Mouse (Mus musculus) midbrain, embryonic 11.5 days (tissue): ENCODE results near the gene Arl6ip4. TPM values are rescaled to one million over a fixed set of nuclear protein-coding genes. Genes with fewer than 3 reads are reported as not detected.

ENCODE experiments used
- ATAC-seq: fragments of 200-750 bp; cut with Nextera tagmentation; 2 replicates; pipeline ENCODE4 v1.8.0; 2017; ENCODE audit warnings: moderate TSS enrichment, moderate library complexity; ENCODE audit not compliant: low FRiP score
- DNase-seq: peaks from one replicate; pipeline ENCODE4 v3.0.0; 2015; ENCODE audit warnings: low spot score; ENCODE audit errors: missing footprints
- H3K27ac ChIP-seq: fragments of 300-500 bp; sonication (generic); 2 replicates; pipeline ENCODE4 v1.5.1; 2014; ENCODE audit warnings: low read depth, low read length
- H3K27me3 ChIP-seq: fragments of 300-500 bp; sonication (generic); 2 replicates; pipeline ENCODE4 v1.6.1; 2014; ENCODE audit warnings: mild to moderate bottlenecking, low read length, moderate library complexity, mixed read lengths; ENCODE audit not compliant: control insufficient read depth, insufficient read depth
- H3K36me3 ChIP-seq: fragments of 300-500 bp; sonication (generic); 2 replicates; pipeline ENCODE4 v1.6.1; 2014; ENCODE audit warnings: mild to moderate bottlenecking, low read length, moderate library complexity, mixed read lengths; ENCODE audit not compliant: control insufficient read depth, insufficient read depth
- H3K4me1 ChIP-seq: fragments of 300-500 bp; sonication (generic); 2 replicates; pipeline ENCODE4 v1.6.1; 2014; ENCODE audit warnings: low read length; ENCODE audit not compliant: control insufficient read depth, insufficient read depth
- H3K4me2 ChIP-seq: fragments of 300-500 bp; sonication (generic); 2 replicates; pipeline ENCODE4 v1.6.1; 2014; ENCODE audit warnings: mild to moderate bottlenecking, moderate library complexity
- H3K4me3 ChIP-seq: fragments of 300-500 bp; sonication (generic); 2 replicates; pipeline ENCODE4 v1.5.1; 2014; ENCODE audit warnings: low read depth, low read length
- H3K9ac ChIP-seq: fragments of 300-500 bp; sonication (generic); 2 replicates; pipeline ENCODE4 v1.6.1; 2014; ENCODE audit warnings: low read length
- H3K9me3 ChIP-seq: fragments of 300-500 bp; sonication (generic); 2 replicates; pipeline ENCODE4 v1.6.1; 2016; ENCODE audit warnings: low read length; ENCODE audit not compliant: control insufficient read depth
- WGBS: fragments of 180-500 bp; shearing (Covaris S2); extraction: QIAGEN DNeasy Blood & Tissue Kit; methylation state at CpG from one replicate; pipeline ENCODE4 v1.1.7; 2014; 5-methylcytosine and 5-hydroxymethylcytosine counted together
- polyA plus RNA-seq: library from polyadenylated mRNA; unstranded; fragments of >200 nt; fragmentation: Nextera tagmentation; extraction: Ambion mirVana; gene quantifications from 2 replicates; pipeline ENCODE4 v1.2.1, GENCODE M21; 2014

Arl6ip4 gene
- polyA plus RNA-seq, 1 experiment from 2014 or later: 95.5 TPM

GRCm38 (mm10) chr5:124089868-124090267 lies 26.0 kb upstream of the Arl6ip4 start:
- Histone ChIP-seq H3K4me2 (no peak overlapping the region), H3K9ac (no peak overlapping the region), H3K36me3 (no peaks in the 10 kb centered on the region), H3K9me3 (no peaks in the 10 kb centered on the region), H3K4me1 (no peaks in the 10 kb centered on the region), H3K27ac (no peak overlapping the region), H3K27me3 (peaks cover 2% of the 10 kb centered on the region; the same call in 1 of the 2 replicates), H3K4me3 (no peak overlapping the region)
- 89% methylated on average over 23 of the region's 23 CpGs for WGBS
- DNase-seq (no peak), ATAC-seq (no peak)

DNA sequence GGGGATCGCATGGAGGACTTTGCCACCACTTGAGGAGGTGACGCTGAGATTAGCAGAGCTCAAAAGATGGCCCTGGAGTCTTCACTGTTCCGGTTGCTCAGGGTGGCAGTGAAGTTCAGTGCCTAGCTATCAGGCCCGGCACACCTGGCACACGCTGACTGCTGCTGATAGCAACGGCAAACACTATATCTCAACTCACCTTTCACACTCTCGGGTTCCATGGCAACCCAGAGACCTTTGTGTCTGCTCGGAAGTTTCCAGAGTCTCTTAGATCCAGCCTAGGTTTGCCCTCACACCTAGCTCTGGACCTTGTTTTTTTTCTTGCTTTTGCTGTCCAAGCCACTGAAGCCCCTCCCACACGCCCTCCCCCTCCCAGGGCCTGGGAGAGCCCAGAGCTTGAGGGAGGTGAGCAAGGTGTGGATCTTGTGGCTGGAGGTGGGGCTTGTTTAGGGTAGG lies 23.9 kb upstream of the Arl6ip4 start:
- no peak overlapping the region for H3K27ac ChIP-seq
- ATAC-seq (no peak), DNase-seq (peak; percentile 72)
- H3K9ac ChIP-seq: no peak overlapping the region
- H3K4me3 ChIP-seq: no peak overlapping the region
- no peak overlapping the region for H3K4me2 ChIP-seq
- H3K4me1 ChIP-seq: peaks cover 6% of the 10 kb centered on the region
- H3K27me3 ChIP-seq: peaks cover 8% of the 10 kb centered on the region
- no peaks in the 10 kb centered on the region for H3K36me3 ChIP-seq
- WGBS: 66% methylated on average over 9 of the region's 9 CpGs
- H3K9me3 ChIP-seq: no peaks in the 10 kb centered on the region

DNA sequence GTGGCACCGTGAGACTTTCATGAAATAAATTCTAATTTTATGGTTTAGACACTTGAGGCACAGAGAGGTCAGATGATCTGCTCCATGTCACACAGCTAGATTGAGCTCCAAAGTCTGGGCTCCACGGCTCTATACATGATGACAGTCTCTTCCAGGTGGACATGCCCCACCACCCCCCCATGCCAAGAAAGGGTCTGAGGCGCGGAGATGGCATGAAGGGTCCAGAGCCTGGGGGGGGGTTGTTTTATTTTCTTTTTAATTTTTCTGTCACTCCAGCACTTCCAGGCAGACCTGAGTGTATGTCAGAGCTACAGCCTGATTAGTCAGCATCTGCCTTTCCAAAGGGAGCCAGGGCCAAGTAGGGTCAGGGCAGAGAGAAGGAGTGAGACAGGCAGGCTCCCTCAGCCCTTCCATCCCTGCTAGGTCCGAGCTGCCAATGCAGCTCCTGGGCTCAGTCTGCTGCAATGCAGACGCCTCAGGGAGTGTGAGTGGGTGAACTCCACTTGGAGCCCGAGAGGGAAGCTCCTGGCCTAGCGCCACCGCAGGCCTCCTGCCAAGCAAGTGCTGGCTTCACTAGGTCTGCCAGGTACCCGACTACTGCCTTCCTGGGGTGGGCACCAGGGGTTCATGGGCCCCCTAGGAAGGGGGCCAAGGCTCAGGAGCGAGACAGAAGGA lies 22.6 kb upstream of the Arl6ip4 start:
- Histone ChIP-seq H3K4me1 (peaks cover 6% of the 10 kb centered on the region), H3K36me3 (no peaks in the 10 kb centered on the region), H3K9me3 (no peaks in the 10 kb centered on the region), H3K9ac (no peak overlapping the region), H3K27ac (no peak overlapping the region), H3K4me2 (no peak overlapping the region), H3K27me3 (peaks cover 8% of the 10 kb centered on the region), H3K4me3 (no peak overlapping the region)
- no peak for DNase-seq
- no peak for ATAC-seq
- 78% methylated on average over 11 of the region's 11 CpGs for WGBS

DNA sequence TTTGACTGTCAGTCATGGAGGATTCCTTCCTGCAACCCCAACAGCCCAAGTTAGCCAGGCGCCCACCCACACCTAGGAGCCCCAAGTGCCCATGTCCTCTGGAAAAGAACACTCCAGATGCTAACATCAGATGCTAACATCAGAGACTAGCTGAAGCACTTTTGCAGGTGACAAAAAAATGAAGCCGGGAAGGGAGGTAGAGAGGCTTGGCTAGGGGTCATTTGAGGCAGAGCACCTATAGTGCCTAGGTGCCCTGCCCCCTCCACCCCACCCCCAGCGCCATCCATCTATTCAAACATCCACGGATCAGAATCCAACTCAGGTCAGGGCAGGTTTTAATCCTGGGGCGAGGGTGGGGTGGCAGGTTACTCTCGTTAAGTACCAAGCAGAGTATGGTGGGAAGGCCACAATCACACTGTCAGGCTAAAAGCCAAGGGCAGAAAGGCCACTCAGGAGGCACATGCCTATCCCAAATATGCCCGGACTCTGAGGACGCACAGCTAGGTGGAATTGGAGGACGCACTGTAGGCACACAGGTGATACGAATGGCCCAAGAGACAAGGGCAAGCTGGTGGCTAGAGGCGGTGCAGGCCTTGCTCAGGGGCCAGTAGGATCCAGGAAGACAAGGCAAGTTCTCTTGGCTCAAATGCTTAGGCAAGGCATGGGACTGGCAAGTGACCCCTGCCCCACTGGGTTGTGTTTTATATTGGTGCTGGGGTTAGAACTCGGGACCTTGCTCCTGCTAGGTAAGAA lies 21.9 kb upstream of the Arl6ip4 start:
- no peaks in the 10 kb centered on the region for H3K9me3 ChIP-seq
- H3K4me1 ChIP-seq: peaks cover 6% of the 10 kb centered on the region
- H3K27ac ChIP-seq: no peak overlapping the region
- no peak overlapping the region for H3K9ac ChIP-seq
- H3K4me3 ChIP-seq: no peak overlapping the region
- H3K27me3 ChIP-seq: peaks cover 8% of the 10 kb centered on the region
- DNase-seq: peak; percentile 78
- no peak overlapping the region for H3K4me2 ChIP-seq
- ATAC-seq: no peak
- no peaks in the 10 kb centered on the region for H3K36me3 ChIP-seq
- 83% methylated on average over 12 of the region's 12 CpGs for WGBS

DNA sequence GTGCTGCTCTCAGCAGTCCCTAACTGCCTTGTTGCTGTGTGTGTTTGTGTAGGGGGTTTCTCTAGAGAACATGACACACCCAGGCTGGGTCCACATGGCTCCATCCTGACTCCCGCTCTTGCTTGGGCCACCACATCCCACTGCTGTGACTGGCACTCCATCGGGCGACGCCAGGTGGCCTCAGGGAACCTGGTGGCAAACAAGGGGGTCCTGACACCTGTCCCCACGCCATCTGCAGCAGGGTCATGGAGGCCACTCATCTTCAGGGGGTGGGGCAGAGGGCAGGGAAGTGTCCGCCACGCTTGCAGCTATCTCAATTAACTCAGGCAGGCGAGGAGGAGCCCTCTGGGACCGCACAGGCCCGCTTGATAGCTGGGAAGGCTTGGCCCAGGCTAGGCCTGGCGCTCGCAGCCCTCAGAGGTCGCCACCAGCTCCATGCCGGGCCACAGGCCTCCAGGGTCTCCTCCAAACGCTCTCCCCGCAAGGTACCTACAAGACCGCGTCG lies 20.8 kb upstream of the Arl6ip4 start:
- H3K27me3 ChIP-seq: peaks cover 8% of the 10 kb centered on the region
- DNase-seq (no peak), ATAC-seq (peak; percentile 75)
- peak overlapping the region; percentile 51 for H3K9ac ChIP-seq
- no peaks in the 10 kb centered on the region for H3K9me3 ChIP-seq
- H3K4me2 ChIP-seq: peak overlapping the region; percentile 68
- H3K4me3 ChIP-seq: peak overlapping the region; percentile 36
- WGBS: 9% methylated on average over 19 of the region's 19 CpGs
- no peak overlapping the region for H3K27ac ChIP-seq
- peaks cover 6% of the 10 kb centered on the region for H3K4me1 ChIP-seq
- no peaks in the 10 kb centered on the region for H3K36me3 ChIP-seq

DNA sequence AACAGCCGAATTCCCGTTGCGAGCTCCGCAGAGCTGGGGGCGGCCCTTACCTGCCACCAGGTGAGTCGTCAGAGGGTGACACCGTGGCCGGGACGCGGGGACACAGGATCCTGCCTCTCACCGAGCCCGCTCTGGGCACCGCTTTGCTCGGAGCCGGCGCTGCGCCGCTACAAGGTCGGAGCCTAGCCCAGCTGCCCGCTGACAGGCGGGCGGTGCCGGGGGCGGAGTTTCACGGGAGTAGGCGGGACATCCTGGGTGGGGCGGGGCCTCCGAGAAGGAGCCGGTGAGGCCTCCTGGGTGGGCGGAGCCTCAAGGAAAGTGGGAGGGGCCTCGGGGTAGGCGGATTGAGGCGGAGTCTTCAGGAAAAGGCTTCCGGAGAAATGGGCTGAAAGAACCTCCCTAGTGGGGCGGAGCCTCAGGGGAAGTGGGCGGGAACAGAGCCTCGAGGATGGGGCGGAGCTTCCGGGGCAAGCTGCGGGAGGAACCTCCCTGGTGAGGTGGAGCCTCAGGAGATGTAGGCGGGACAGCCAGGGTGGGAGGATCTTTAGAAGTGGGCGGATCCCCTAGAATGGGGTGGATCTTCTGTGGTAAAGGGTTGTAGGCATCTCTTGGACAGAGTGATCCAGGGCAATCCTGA lies 20.2 kb upstream of the Arl6ip4 start, which contains the start of gene Abcb9:
Gene Abcb9, minus strand, starts transcription at position 203 of the 637 bp plus-strand sequence.
- DNase-seq (peak; percentile 99), ATAC-seq (peak; percentile 82)
- Histone ChIP-seq H3K9me3 (no peaks in the 10 kb centered on the region), H3K4me3 (peak within 1 kb of the TSS; percentile 36), H3K27ac (no peak within 1 kb of the TSS), H3K27me3 (peaks cover 8% of the 10 kb centered on the region), H3K4me1 (peaks cover 6% of the 10 kb centered on the region), H3K36me3 (no peaks in the 10 kb centered on the region), H3K9ac (peak within 1 kb of the TSS; percentile 51), H3K4me2 (peak within 1 kb of the TSS; percentile 68)
- 1% methylated on average over 42 of the region's 42 CpGs for WGBS

GRCm38 (mm10) chr5:124098923-124099322 lies 17.0 kb upstream of the Arl6ip4 start:
- Histone ChIP-seq H3K4me1 (peaks cover 6% of the 10 kb centered on the region), H3K9ac (no peak overlapping the region), H3K4me2 (no peak overlapping the region), H3K27ac (no peak overlapping the region), H3K9me3 (no peaks in the 10 kb centered on the region), H3K36me3 (no peaks in the 10 kb centered on the region), H3K27me3 (peaks cover 6% of the 10 kb centered on the region; the same call in 1 of the 2 replicates), H3K4me3 (no peak overlapping the region)
- ATAC-seq (no peak), DNase-seq (peak; percentile 26)
- WGBS: 74% methylated on average over 2 of the region's 2 CpGs

GRCm38 (mm10) chr5:124100128-124101044 lies 15.5 kb upstream of the Arl6ip4 start:
- H3K9ac ChIP-seq: no peak overlapping the region
- ATAC-seq: no peak
- H3K27me3 ChIP-seq: peaks cover 3% of the 10 kb centered on the region; the same call in 1 of the 2 replicates
- H3K27ac ChIP-seq: no peak overlapping the region
- WGBS: 93% methylated on average over 11 of the region's 11 CpGs
- DNase-seq: peak; percentile 28
- no peaks in the 10 kb centered on the region for H3K36me3 ChIP-seq
- no peaks in the 10 kb centered on the region for H3K9me3 ChIP-seq
- peaks cover 2% of the 10 kb centered on the region for H3K4me1 ChIP-seq
- H3K4me2 ChIP-seq: no peak overlapping the region
- no peak overlapping the region for H3K4me3 ChIP-seq
